Mouse (Mus musculus) spleen, postnatal 14 days (tissue): ENCODE data around the gene Rhox3a.
"Not testable (repeated sequence)": the region's sequence is repeated elsewhere in the genome, so short reads cannot be mapped to it uniquely, and the experiment has no call there.

Experiments
- DNase-seq, 2 experiments: peaks; one replicate each; pipeline ENCODE4 v3.0.0; 2021 to 2022; ENCODE audit warnings: low spot score in 2 of 2

The Rhox3a gene

DNA sequence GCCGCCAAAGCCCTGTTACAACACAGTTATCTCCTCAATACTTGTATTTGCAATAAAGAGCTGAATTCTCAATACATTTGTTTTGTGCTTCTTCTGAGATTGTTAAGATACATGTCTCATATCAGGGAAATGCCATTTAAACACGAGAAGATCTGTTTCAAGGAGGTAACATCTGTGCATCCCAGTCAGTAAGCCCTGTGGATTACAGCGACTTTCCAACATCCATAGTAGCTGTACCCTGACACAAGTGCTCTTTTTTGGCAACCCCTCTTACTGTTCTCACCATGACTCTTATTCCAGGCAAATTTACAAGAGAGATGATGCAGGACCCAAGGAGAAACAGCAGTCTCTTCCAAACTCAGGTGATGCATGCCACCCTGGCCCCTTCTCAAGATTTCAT, at the start of gene Rhox3a:
Gene Rhox3a (plus strand): TSS at position 301 of the 400 bp plus-strand sequence.
- not testable (repeated sequence) for DNase-seq

DNA sequence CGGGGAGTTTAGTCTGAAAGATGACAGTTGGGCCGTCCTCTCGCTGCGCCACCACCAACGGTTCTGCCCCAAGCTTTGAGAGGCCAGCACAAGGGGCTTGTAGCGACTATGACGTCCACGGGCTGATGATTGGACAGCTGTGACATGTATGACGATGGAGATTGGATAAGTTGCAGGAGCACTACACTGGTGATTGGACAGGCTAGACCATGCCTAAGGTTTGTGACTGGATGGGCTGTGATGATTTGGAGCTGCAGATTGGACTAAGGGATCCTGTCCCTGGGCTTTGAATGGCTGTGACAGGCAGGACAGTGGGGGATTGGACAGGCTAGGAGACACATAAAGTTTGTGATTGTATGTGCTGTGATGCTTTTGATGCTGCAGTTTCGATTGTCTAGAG, 38.8 kb upstream of the Rhox3a start, which contains the start of gene Gm9:
Gene Gm9 (minus strand): TSS at position 101 of the 400 bp plus-strand sequence.
- no peak for DNase-seq

GRCm38 (mm10) chrX:37222158-37222557, 27.6 kb upstream of the Rhox3a start, which contains the start of gene Rhox1:
TSS of gene Rhox1 (minus strand) at chrX:37222258.
- not testable (repeated sequence) for DNase-seq

DNA sequence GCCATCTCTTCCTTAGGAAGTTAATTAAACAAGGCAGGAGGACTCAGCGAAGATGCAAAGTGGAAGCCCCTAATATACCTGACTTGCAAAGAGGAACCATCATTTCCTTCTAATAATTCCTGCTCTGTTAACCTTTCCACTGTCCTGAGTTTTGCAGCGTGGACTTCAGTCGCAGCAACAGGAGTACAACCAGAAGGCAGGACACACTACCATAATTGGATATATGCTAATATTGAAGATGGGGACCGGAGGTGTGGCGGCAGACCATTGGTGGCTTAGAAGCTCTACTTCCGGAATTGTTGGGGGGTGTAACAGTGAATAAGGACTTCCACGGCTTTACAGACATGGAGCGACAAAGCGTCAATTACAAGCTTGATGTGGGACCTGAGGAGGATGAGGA, 5.0 kb upstream of the Rhox3a start, which contains the start of gene Rhox2a:
Gene Rhox2a (plus strand): TSS at position 301 of the 400 bp plus-strand sequence.
- DNase-seq: not testable (repeated sequence)

GRCm38 (mm10) chrX:37265038-37265437, 15.3 kb downstream of the Rhox3a start, which contains the start of gene Rhox4a:
TSS of gene Rhox4a (plus strand) at chrX:37265338.
- DNase-seq: not testable (repeated sequence)
